Mouse (Mus musculus) stomach, postnatal 0 days (tissue): ENCODE results near the gene Gm45753. TPM values are rescaled to one million over a fixed set of nuclear protein-coding genes. Genes with fewer than 3 reads are reported as not detected.

Experiments used
- ATAC-seq: fragments of 200-750 bp; cut with Nextera tagmentation; 2 replicates; pipeline ENCODE4 v1.8.0; 2017; ENCODE audit not compliant: low FRiP score, low TSS enrichment
- DNase-seq: peaks from one replicate; pipeline ENCODE4 v3.0.0-alpha.2; 2016; ENCODE audit warnings: low spot score
- H3K27ac ChIP-seq: fragments of 300-500 bp; sonication (generic); replicated peaks from 2 replicates; pipeline ENCODE4 v1.5.1; 2014; ENCODE audit warnings: mild to moderate bottlenecking, control low read depth
- H3K27me3 ChIP-seq: fragments of 300-500 bp; sonication (generic); 2 replicates; pipeline ENCODE4 v1.6.1; 2014; ENCODE audit warnings: low read length; ENCODE audit not compliant: control insufficient read depth, insufficient read depth
- H3K36me3 ChIP-seq: fragments of 300-500 bp; sonication (generic); 2 replicates; pipeline ENCODE4 v1.6.1; 2014; ENCODE audit warnings: low read length, mixed read lengths; ENCODE audit not compliant: control insufficient read depth, insufficient read depth
- H3K4me1 ChIP-seq: fragments of 300-500 bp; sonication (generic); replicated peaks from 2 replicates; pipeline ENCODE4 v1.6.1; 2014; ENCODE audit warnings: antibody characterized with exemption; ENCODE audit not compliant: control insufficient read depth, insufficient read depth
- H3K4me2 ChIP-seq: fragments of 300-500 bp; sonication (generic); replicated peaks from 2 replicates; pipeline ENCODE4 v1.6.1; 2014; ENCODE audit warnings: low read depth, mild to moderate bottlenecking, control low read depth, moderate library complexity
- H3K4me3 ChIP-seq: fragments of 300-500 bp; sonication (generic); 2 replicates; pipeline ENCODE4 v1.5.1; 2014; ENCODE audit warnings: low read depth, low read length, control low read depth
- H3K9ac ChIP-seq: fragments of 300-500 bp; sonication (generic); 2 replicates; pipeline ENCODE4 v1.6.1; 2014; ENCODE audit warnings: mild to moderate bottlenecking, low read length, control low read depth, mixed read lengths
- H3K9me3 ChIP-seq: fragments of 300-500 bp; sonication (generic); 2 replicates; pipeline ENCODE4 v1.6.1; 2016; ENCODE audit warnings: low read length; ENCODE audit not compliant: control insufficient read depth
- CTCF ChIP-seq: IDR thresholded peaks from 2 replicates; pipeline ENCODE4 v1.5.1; 2016; ENCODE audit warnings: antibody characterized with exemption, low read depth, mild to moderate bottlenecking, moderate library complexity
- EP300 ChIP-seq: optimal IDR thresholded peaks from 2 replicates; pipeline ENCODE3; 2016; ENCODE audit warnings: antibody characterized with exemption
- WGBS: fragments of 180-500 bp; shearing (Covaris S2); extraction: QIAGEN DNeasy Blood & Tissue Kit; methylation state at CpG from one replicate; pipeline ENCODE4 v1.1.7; 2014; 5-methylcytosine and 5-hydroxymethylcytosine counted together
- polyA plus RNA-seq: library from polyadenylated mRNA; unstranded; fragments of >200 nt; fragmentation: Nextera tagmentation; extraction: Ambion mirVana; gene quantifications from 2 replicates; pipeline ENCODE4 v1.2.1, GENCODE M21; 2015

The Gm45753 gene
- polyA plus RNA-seq, 1 experiment from 2014 or later = 0.08 TPM

GRCm38 (mm10) chr8:45294687-45295086 lies 13.6 kb downstream of the Gm45753 start, which contains the start of gene Klkb1:
Klkb1 (minus strand) TSS chr8:45294859.
- no peak within 1 kb of the TSS for H3K4me2 ChIP-seq
- no peaks in the 10 kb centered on the region for H3K36me3 ChIP-seq
- no peaks in the 10 kb centered on the region for H3K27me3 ChIP-seq
- H3K27ac ChIP-seq = no peak within 1 kb of the TSS
- ATAC-seq (no peak), DNase-seq (no peak)
- no peak within 1 kb of the TSS for H3K9ac ChIP-seq
- no peak within 1 kb of the TSS for H3K4me3 ChIP-seq
- no peaks in the 10 kb centered on the region for H3K4me1 ChIP-seq
- H3K9me3 ChIP-seq = no peaks in the 10 kb centered on the region
- TF ChIP-seq CTCF = no peak
- TF ChIP-seq EP300 = no peak
- 70% methylated on average over 7 of the region's 7 CpGs for WGBS

GRCm38 (mm10) chr8:45291790-45292189 lies 16.5 kb downstream of the Gm45753 start:
- Histone ChIP-seq H3K4me1 (no peaks in the 10 kb centered on the region), H3K4me3 (no peak overlapping the region), H3K36me3 (no peaks in the 10 kb centered on the region), H3K27ac (no peak overlapping the region), H3K4me2 (no peak overlapping the region), H3K9me3 (no peaks in the 10 kb centered on the region), H3K9ac (no peak overlapping the region), H3K27me3 (no peaks in the 10 kb centered on the region)
- ATAC-seq = no peak
- TF ChIP-seq EP300 (no peak), CTCF (no peak)
- WGBS = 87% methylated on average over 2 of the region's 2 CpGs
- no peak for DNase-seq

GRCm38 (mm10) chr8:45281630-45282029 lies 26.6 kb downstream of the Gm45753 start:
- DNase-seq (peak; percentile 32), ATAC-seq (peak; percentile 91)
- no peaks in the 10 kb centered on the region for H3K27me3 ChIP-seq
- no peak overlapping the region for H3K4me2 ChIP-seq
- no peak overlapping the region for H3K27ac ChIP-seq
- no peaks in the 10 kb centered on the region for H3K9me3 ChIP-seq
- no peaks in the 10 kb centered on the region for H3K4me1 ChIP-seq
- H3K36me3 ChIP-seq = no peaks in the 10 kb centered on the region
- H3K9ac ChIP-seq = no peak overlapping the region
- no peak for TF ChIP-seq EP300
- no peak for TF ChIP-seq CTCF
- 65% methylated on average over 8 of the region's 8 CpGs for WGBS
- H3K4me3 ChIP-seq = no peak overlapping the region

GRCm38 (mm10) chr8:45277453-45277852 lies 30.8 kb downstream of the Gm45753 start:
- Histone ChIP-seq H3K9ac (no peak overlapping the region), H3K27me3 (no peaks in the 10 kb centered on the region), H3K36me3 (no peaks in the 10 kb centered on the region), H3K4me2 (no peak overlapping the region), H3K4me1 (no peaks in the 10 kb centered on the region), H3K4me3 (no peak overlapping the region), H3K9me3 (no peaks in the 10 kb centered on the region), H3K27ac (no peak overlapping the region)
- DNase-seq (no peak), ATAC-seq (no peak)
- TF ChIP-seq EP300 (no peak), CTCF (no peak)
- 54% methylated on average over 3 of the region's 3 CpGs for WGBS

GRCm38 (mm10) chr8:45274317-45274716 lies 33.9 kb downstream of the Gm45753 start:
- WGBS = 71% methylated on average over 4 of the region's 4 CpGs
- Histone ChIP-seq H3K4me2 (no peak overlapping the region), H3K4me1 (no peaks in the 10 kb centered on the region), H3K9ac (no peak overlapping the region), H3K9me3 (no peaks in the 10 kb centered on the region), H3K36me3 (no peaks in the 10 kb centered on the region), H3K27me3 (no peaks in the 10 kb centered on the region), H3K27ac (no peak overlapping the region), H3K4me3 (no peak overlapping the region)
- DNase-seq = no peak
- no peak for ATAC-seq
- TF ChIP-seq CTCF = no peak
- no peak for TF ChIP-seq EP300

- Histone ChIP-seq H3K9ac (no peak overlapping the region), H3K4me1 (no peaks in the 10 kb centered on the region), H3K9me3 (no peaks in the 10 kb centered on the region), H3K36me3 (no peaks in the 10 kb centered on the region), H3K4me2 (no peak overlapping the region), H3K4me3 (no peak overlapping the region), H3K27ac (no peak overlapping the region), H3K27me3 (no peaks in the 10 kb centered on the region)
- TF ChIP-seq CTCF (no peak), EP300 (no peak)
- ATAC-seq = no peak
- DNase-seq = no peak
Observed at GRCm38 (mm10) chr8:45269056-45269455, 39.2 kb downstream of the Gm45753 start.
